Mouse (Mus musculus): ENCODE measurements around the gene Cradd. TPM values are rescaled to one million over a fixed set of nuclear protein-coding genes. Genes with fewer than 3 reads are reported as not detected.
A peak's percentile ranks its signal among the peaks of the same experiment; 100 is the strongest.

Cradd gene
- polyA plus RNA-seq, 1 experiment from 2014 or later: 13.6 TPM

GRCm38 (mm10) chr10:95238667-95239066, 85.3 kb downstream of the Cradd start:
- H3K9me3 ChIP-seq (ENCODE audit: control insufficient read depth, low read length): no peaks in the 10 kb centered on the region
- no peak overlapping the region for H3K9ac ChIP-seq (replicated peaks; ENCODE audit: low read depth, low read length)
- 0 out of 2 replicates have a peak, but pooled peaks cover 2% of the 10 kb centered on the region for H3K27me3 ChIP-seq (ENCODE audit: control insufficient read depth, insufficient read depth, low read length)
- no peak overlapping the region for H3K4me2 ChIP-seq (ENCODE audit: low read depth, low read length)
- 0 out of 2 replicates have a peak, but pooled peaks have one; percentile 38 for ATAC-seq (ENCODE audit: low read depth)
- no peaks in the 10 kb centered on the region for H3K36me3 ChIP-seq (ENCODE audit: control insufficient read depth, insufficient read depth, low read length)
- H3K27ac ChIP-seq (ENCODE audit: low read depth, low read length): peak overlapping the region; percentile 22; the same call in 1 of the 2 replicates
- 49% methylated on average over 2 of the region's 2 CpGs for WGBS
- no peak overlapping the region for H3K4me3 ChIP-seq (ENCODE audit: low read depth, low read length)
- H3K4me1 ChIP-seq (ENCODE audit: control insufficient read depth, insufficient read depth, low read length): peaks cover 13% of the 10 kb centered on the region

DNA sequence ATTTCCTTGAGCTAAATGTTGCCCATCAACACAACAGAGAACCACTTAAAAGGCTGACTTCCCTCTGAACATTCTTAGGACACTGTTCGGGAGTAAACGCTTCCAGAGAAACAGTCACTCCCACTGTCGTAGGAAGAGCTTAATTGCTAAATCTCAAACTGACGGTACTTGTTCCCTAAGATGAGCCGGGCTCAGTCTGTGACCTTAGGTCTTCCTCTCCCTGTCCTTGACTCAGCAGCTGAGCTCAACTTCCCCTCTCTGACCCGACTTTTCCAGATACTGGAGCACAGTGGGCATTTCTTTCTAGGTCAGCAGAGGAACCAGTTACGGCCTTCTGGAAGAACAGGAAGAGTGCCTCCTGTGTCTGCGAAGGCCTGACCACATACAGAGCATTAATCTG, 87.7 kb downstream of the Cradd start:
- Histone ChIP-seq H3K4me2 (ENCODE audit: low read depth, low read length) (no peak overlapping the region), H3K27me3 (ENCODE audit: control insufficient read depth, insufficient read depth, low read length) (0 out of 2 replicates have a peak, but pooled peaks cover 2% of the 10 kb centered on the region), H3K9ac (replicated peaks; ENCODE audit: low read depth, low read length) (no peak overlapping the region), H3K9me3 (ENCODE audit: control insufficient read depth, low read length) (no peaks in the 10 kb centered on the region), H3K4me1 (ENCODE audit: control insufficient read depth, insufficient read depth, low read length) (peaks cover 13% of the 10 kb centered on the region), H3K36me3 (ENCODE audit: control insufficient read depth, insufficient read depth, low read length) (no peaks in the 10 kb centered on the region), H3K4me3 (ENCODE audit: low read depth, low read length) (no peak overlapping the region), H3K27ac (ENCODE audit: low read depth, low read length) (no peak overlapping the region)
- 48% methylated on average over 8 of the region's 8 CpGs for WGBS
- no peak for ATAC-seq (ENCODE audit: low read depth)

- H3K4me3 ChIP-seq (ENCODE audit: low read depth, low read length): no peak overlapping the region
- no peak for ATAC-seq (ENCODE audit: low read depth)
These were observed 89.3 kb downstream of the Cradd start for GRCm38 (mm10) chr10:95234661-95235060.

GRCm38 (mm10) chr10:95233044-95233443, 90.9 kb downstream of the Cradd start:
- ATAC-seq (ENCODE audit: low read depth): no peak
- H3K36me3 ChIP-seq (ENCODE audit: control insufficient read depth, insufficient read depth, low read length): no peaks in the 10 kb centered on the region
- no peak overlapping the region for H3K4me2 ChIP-seq (ENCODE audit: low read depth, low read length)
- H3K27me3 ChIP-seq (ENCODE audit: control insufficient read depth, insufficient read depth, low read length): 0 out of 2 replicates have a peak, but pooled peaks cover 2% of the 10 kb centered on the region
- H3K4me1 ChIP-seq (ENCODE audit: control insufficient read depth, insufficient read depth, low read length): no peaks in the 10 kb centered on the region
- H3K27ac ChIP-seq (ENCODE audit: low read depth, low read length): no peak overlapping the region
- H3K9me3 ChIP-seq (ENCODE audit: control insufficient read depth, low read length): no peaks in the 10 kb centered on the region
- H3K4me3 ChIP-seq (ENCODE audit: low read depth, low read length): no peak overlapping the region
- 87% methylated on average over 10 of the region's 10 CpGs for WGBS
- no peak overlapping the region for H3K9ac ChIP-seq (replicated peaks; ENCODE audit: low read depth, low read length)

More at GRCm38 (mm10) chr10:95234661-95235060, 89.3 kb downstream of the Cradd start:
- WGBS: 56% methylated on average over 3 of the region's 3 CpGs
- no peaks in the 10 kb centered on the region for H3K36me3 ChIP-seq (ENCODE audit: control insufficient read depth, insufficient read depth, low read length)
- H3K9me3 ChIP-seq (ENCODE audit: control insufficient read depth, low read length): no peaks in the 10 kb centered on the region
- no peak overlapping the region for H3K9ac ChIP-seq (replicated peaks; ENCODE audit: low read depth, low read length)
- no peak overlapping the region for H3K27ac ChIP-seq (ENCODE audit: low read depth, low read length)
- H3K4me2 ChIP-seq (ENCODE audit: low read depth, low read length): no peak overlapping the region
- peaks cover 13% of the 10 kb centered on the region for H3K4me1 ChIP-seq (ENCODE audit: control insufficient read depth, insufficient read depth, low read length)
- 0 out of 2 replicates have a peak, but pooled peaks cover 2% of the 10 kb centered on the region for H3K27me3 ChIP-seq (ENCODE audit: control insufficient read depth, insufficient read depth, low read length)

DNA sequence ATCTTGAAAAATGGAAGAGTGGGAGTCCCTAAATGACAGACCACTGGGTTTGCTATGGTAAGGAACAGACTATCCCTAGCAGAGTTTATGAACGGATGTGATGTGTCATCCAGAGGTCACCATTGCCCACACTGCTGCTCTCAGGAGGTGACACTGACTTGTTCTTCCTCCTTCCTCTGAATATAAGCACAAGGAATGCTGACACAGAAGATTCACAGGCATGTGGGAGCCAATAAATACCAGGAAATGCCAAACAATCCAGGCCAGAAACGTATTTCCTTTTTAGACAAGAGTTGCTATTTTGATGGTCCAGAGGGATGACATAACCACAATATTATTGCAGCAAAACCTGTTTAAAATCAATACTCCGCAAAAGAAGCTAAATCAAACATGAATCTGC, 91.4 kb downstream of the Cradd start:
- Histone ChIP-seq H3K4me2 (ENCODE audit: low read depth, low read length) (no peak overlapping the region), H3K27ac (ENCODE audit: low read depth, low read length) (no peak overlapping the region), H3K36me3 (ENCODE audit: control insufficient read depth, insufficient read depth, low read length) (no peaks in the 10 kb centered on the region), H3K27me3 (ENCODE audit: control insufficient read depth, insufficient read depth, low read length) (0 out of 2 replicates have a peak, but pooled peaks cover 2% of the 10 kb centered on the region), H3K9me3 (ENCODE audit: control insufficient read depth, low read length) (no peaks in the 10 kb centered on the region), H3K4me1 (ENCODE audit: control insufficient read depth, insufficient read depth, low read length) (no peaks in the 10 kb centered on the region), H3K4me3 (ENCODE audit: low read depth, low read length) (no peak overlapping the region), H3K9ac (replicated peaks; ENCODE audit: low read depth, low read length) (no peak overlapping the region)
- WGBS: 66% methylated on average over 3 of the region's 3 CpGs
- ATAC-seq (ENCODE audit: low read depth): no peak

- H3K27ac ChIP-seq (ENCODE audit: low read depth, low read length): no peak overlapping the region
- no peaks in the 10 kb centered on the region for H3K9me3 ChIP-seq (ENCODE audit: control insufficient read depth, low read length)
- H3K4me3 ChIP-seq (ENCODE audit: low read depth, low read length): no peak overlapping the region
- no peaks in the 10 kb centered on the region for H3K4me1 ChIP-seq (ENCODE audit: control insufficient read depth, insufficient read depth, low read length)
- H3K27me3 ChIP-seq (ENCODE audit: control insufficient read depth, insufficient read depth, low read length): no peaks in the 10 kb centered on the region
- no peaks in the 10 kb centered on the region for H3K36me3 ChIP-seq (ENCODE audit: control insufficient read depth, insufficient read depth, low read length)
- H3K9ac ChIP-seq (replicated peaks; ENCODE audit: low read depth, low read length): no peak overlapping the region
- 57% methylated on average over 6 of the region's 6 CpGs for WGBS
- no peak overlapping the region for H3K4me2 ChIP-seq (ENCODE audit: low read depth, low read length)
- ATAC-seq (ENCODE audit: low read depth): peak; percentile 38; the same call in 1 of the 2 replicates
These were observed 95.7 kb downstream of the Cradd start for GRCm38 (mm10) chr10:95228192-95228591.

DNA sequence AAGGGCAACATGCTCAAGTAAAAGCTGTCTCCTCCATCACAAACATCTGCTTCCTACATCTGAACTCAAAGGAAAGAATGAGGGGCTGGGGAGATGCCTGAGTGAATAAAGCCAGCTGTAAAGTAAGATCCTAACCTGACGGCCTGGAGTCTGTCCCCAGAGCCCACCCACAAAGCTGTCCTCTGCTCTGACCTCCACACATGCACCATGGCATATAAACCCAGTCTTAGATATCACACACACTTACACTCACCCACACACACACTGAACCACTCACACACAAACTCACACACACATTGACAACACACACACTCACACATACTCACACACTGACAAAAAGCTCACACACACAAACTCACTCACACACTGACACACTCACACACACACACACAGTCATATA, 96.3 kb downstream of the Cradd start:
- ATAC-seq (ENCODE audit: low read depth): no peak
- no peak overlapping the region for H3K4me3 ChIP-seq (ENCODE audit: low read depth, low read length)
- WGBS: 18% methylated on average over 1 of the region's 1 CpGs
- H3K4me2 ChIP-seq (ENCODE audit: low read depth, low read length): no peak overlapping the region
- H3K36me3 ChIP-seq (ENCODE audit: control insufficient read depth, insufficient read depth, low read length): no peaks in the 10 kb centered on the region
- H3K27me3 ChIP-seq (ENCODE audit: control insufficient read depth, insufficient read depth, low read length): no peaks in the 10 kb centered on the region
- H3K9ac ChIP-seq (replicated peaks; ENCODE audit: low read depth, low read length): no peak overlapping the region
- H3K4me1 ChIP-seq (ENCODE audit: control insufficient read depth, insufficient read depth, low read length): no peaks in the 10 kb centered on the region
- H3K9me3 ChIP-seq (ENCODE audit: control insufficient read depth, low read length): no peaks in the 10 kb centered on the region
- no peak overlapping the region for H3K27ac ChIP-seq (ENCODE audit: low read depth, low read length)

DNA sequence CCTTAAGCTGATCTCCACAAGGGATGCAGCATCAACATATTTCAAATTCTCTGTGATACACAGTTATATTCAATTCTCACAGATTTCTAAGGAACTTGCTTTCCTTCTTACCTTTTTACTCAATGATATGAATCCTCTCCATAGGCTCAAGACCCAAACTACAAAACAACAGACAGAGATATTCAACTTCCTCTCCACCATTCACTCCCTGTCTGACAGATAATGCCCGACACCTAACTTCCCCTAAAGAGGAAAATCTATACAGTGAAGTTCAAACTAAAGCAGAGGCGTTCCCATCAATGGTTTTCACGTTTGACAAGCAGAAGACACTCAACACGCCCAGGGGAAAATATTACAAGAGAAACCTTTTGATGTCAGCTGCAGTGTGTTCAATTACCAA, 97.2 kb downstream of the Cradd start:
- no peak for ATAC-seq (ENCODE audit: low read depth)
- no peaks in the 10 kb centered on the region for H3K4me1 ChIP-seq (ENCODE audit: control insufficient read depth, insufficient read depth, low read length)
- WGBS: 67% methylated on average over 4 of the region's 4 CpGs
- no peak overlapping the region for H3K27ac ChIP-seq (ENCODE audit: low read depth, low read length)
- no peak overlapping the region for H3K9ac ChIP-seq (replicated peaks; ENCODE audit: low read depth, low read length)
- H3K9me3 ChIP-seq (ENCODE audit: control insufficient read depth, low read length): no peaks in the 10 kb centered on the region
- no peak overlapping the region for H3K4me3 ChIP-seq (ENCODE audit: low read depth, low read length)
- H3K27me3 ChIP-seq (ENCODE audit: control insufficient read depth, insufficient read depth, low read length): no peaks in the 10 kb centered on the region
- H3K4me2 ChIP-seq (ENCODE audit: low read depth, low read length): no peak overlapping the region
- no peaks in the 10 kb centered on the region for H3K36me3 ChIP-seq (ENCODE audit: control insufficient read depth, insufficient read depth, low read length)

DNA sequence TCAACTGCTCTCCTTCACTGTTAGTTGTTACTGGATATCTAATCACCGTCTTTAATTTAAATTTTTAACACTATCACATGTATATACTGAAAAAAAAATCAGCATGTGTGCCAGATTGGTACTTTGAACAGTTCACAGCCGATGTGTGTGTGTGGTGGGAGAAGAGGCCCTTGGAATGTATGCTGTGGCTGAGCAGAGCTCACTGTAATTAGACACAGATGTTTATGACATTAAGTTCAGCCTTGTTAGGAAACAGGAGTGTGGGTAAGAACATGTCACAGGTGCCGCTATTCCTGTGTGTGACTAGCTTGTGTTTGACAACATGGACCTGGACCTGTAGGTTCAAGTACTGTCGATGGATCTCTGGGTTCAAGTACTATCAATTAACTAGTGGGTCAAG, 98.9 kb downstream of the Cradd start:
- Histone ChIP-seq H3K27me3 (ENCODE audit: control insufficient read depth, insufficient read depth, low read length) (no peaks in the 10 kb centered on the region), H3K9me3 (ENCODE audit: control insufficient read depth, low read length) (no peaks in the 10 kb centered on the region), H3K4me3 (ENCODE audit: low read depth, low read length) (no peak overlapping the region), H3K4me2 (ENCODE audit: low read depth, low read length) (no peak overlapping the region), H3K9ac (replicated peaks; ENCODE audit: low read depth, low read length) (no peak overlapping the region), H3K27ac (ENCODE audit: low read depth, low read length) (no peak overlapping the region), H3K4me1 (ENCODE audit: control insufficient read depth, insufficient read depth, low read length) (no peaks in the 10 kb centered on the region), H3K36me3 (ENCODE audit: control insufficient read depth, insufficient read depth, low read length) (no peaks in the 10 kb centered on the region)
- no peak for ATAC-seq (ENCODE audit: low read depth)
- 92% methylated on average over 4 of the region's 4 CpGs for WGBS
